Mouse (Mus musculus): ENCODE results near the gene Sys1.

GRCm38 (mm10) chr2:164466787-164467186, 10.0 kb downstream of the Sys1 start:
- TF ChIP-seq TAL1 (IDR thresholded peaks at IDR 0.05; ENCODE audit: low read length) = no peak
- TF ChIP-seq GATA1 (IDR thresholded peaks at IDR 0.05; ENCODE audit: low read length) = no peak
